Mouse (Mus musculus): Measurements from ENCODE around the gene Ptprm.
"Not testable (repeated sequence)": the region's sequence is repeated elsewhere in the genome, so short reads cannot be mapped to it uniquely, and the experiment has no call there.

Gene Ptprm

DNA sequence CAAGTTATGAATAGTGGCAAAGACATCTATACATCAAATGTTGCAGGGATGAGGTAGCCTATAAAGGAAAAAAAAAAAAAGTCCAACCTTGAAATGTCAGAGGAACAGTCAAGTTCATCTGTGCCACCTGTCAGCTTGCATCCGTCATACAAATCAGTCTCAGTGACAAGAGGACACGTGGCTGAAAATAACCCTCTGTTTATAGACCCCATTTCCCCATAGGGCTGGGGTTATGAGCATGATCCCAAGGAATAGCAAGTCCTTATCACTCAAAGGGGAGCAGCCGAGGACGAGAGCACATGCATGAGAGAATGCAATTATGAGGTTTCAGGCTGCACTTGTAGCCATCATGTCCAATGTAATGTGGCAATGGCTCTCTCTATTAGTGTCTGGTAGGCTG lies 482.9 kb downstream of the Ptprm start:
- no peak for DNase-seq (ENCODE audit: low read depth)

DNA sequence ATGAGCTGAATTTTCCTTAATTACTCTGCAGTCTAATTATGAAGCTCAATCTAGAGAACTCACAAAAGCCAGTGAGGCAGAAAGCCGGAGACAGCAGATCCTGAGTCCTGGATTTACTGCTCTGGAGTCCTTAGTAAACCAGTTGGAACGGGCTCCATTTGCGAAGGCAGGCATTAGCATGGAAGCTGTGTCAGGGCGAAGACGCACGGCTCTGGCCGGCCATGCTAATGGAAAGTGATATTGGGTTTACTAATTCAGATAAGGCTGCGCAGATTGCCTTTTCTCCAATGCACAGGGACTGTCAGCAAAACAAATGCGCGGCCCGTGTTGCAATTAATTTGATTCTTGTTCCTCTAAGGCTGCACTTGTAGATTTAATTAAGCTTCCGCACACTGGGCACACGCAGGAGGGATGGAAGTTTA lies 484.7 kb downstream of the Ptprm start:
- DNase-seq (ENCODE audit: low read depth) = no peak

DNA sequence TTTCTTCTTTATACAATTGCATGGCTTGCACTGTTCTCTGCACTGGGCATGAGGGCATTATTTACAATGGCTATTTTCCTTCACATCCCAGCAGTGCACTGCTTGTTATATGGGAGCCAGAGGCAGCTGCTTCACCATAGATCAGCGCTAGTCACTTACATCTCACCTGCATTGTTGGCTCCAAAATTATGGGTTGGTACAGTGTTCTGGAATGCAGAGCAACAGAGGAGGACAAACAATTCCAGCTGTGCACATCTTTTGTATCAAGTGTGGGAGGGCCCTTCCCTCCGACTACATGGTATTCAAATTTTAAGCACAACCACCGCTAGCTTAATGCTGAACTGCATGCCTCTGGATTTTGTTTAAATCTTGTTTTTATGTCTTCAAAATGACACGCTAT lies 489.8 kb downstream of the Ptprm start:
- no peak for DNase-seq (ENCODE audit: low read depth)

DNA sequence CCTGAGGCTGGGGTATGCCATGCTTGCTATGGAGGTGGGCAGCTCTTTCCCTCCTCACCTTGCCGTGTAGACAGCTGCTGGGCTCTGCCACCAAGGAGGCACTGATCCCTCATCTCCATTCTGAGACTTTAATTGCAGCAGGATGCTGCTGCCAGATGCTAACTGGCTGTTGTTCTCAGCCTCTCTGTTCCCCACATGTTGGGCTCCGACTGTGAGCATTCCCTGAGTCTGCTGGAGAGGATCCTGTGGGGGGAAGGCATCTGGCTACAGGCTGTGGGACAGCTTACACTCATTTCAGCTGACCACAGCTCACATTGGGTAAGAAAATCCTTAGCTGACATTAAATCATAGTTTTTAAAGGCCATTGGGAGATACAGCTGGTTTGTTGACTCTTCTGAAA lies 492.7 kb downstream of the Ptprm start:
- DNase-seq (ENCODE audit: low read depth) = no peak

DNA sequence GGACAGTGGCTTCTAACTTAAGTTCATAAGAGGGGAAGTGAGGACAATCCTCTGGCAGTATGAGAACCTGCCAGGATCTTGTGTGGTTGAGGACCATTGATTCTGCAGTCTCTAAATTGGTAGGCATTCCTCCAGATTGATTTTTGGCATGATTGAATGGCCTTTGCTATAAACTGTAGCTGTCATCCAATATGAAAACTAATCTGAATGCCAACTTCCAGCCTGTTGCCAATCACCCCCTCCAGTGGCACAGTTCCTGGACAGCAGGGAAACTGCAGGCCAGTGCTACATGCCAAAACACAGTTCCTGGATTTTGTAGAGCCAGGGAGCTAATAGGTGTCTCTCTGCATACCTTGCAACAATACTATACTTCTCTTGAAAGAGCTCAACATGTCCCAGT lies 495.5 kb downstream of the Ptprm start:
- no peak for DNase-seq (ENCODE audit: low read depth)

DNA sequence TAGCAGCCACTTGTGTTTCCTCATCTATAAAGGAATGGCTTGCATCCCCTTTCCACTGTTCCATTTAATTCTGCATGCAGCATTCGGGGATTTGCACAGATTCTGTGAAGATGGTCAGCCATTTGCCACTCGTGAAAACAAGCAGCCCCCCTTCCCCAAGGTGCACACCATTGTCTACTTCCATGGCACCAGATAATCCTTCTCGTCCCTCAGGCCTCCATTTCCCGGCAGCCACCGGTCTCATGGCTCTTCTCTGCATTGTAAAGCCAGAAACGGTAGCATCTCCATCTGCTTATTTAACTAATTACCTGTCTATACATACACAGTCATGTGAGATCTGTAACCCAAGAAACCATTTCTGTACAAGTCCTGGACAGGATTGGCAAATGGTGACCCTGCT lies 501.8 kb downstream of the Ptprm start:
- no peak for DNase-seq (ENCODE audit: low read depth)

DNA sequence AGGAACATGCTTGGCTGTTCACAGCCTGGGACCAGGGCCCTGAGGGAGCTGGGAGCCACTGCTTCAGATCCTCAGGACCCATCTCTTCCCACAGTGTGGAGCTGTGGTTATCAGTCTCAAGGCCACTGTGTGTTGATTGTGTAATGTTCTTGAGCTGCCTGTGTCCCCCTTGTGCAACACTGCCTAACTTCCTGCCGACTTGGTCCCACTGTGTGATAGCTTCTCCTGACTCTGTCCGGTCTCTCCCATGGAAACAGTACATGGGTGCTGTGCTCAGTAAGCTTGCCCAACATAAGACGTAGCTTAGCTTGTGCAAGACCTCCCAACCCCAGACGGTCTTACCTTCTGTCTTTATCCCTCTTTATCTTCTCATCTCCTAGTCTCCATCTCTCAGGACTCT lies 507.2 kb downstream of the Ptprm start:
- DNase-seq (ENCODE audit: low read depth) = not testable (repeated sequence)

DNA sequence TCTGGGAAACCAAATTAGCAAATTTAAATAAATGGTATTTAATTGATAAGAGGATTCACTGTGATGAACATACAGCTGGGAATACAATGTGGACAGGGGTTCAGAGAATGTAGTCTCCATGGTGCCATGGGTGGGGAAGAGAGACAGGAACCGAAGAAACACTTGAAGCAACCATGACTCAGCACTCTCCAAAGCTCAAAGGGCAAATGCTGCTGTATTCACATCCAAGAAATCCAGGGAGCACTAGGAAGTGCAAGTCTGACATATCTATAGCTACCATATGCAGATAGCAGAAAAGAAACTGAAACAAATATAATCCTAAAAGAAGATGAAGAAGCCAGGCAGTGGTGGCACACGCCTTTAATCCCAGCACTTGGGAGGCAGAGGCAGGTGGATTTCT lies 531.9 kb downstream of the Ptprm start:
- no peak for DNase-seq (ENCODE audit: low read depth)

DNA sequence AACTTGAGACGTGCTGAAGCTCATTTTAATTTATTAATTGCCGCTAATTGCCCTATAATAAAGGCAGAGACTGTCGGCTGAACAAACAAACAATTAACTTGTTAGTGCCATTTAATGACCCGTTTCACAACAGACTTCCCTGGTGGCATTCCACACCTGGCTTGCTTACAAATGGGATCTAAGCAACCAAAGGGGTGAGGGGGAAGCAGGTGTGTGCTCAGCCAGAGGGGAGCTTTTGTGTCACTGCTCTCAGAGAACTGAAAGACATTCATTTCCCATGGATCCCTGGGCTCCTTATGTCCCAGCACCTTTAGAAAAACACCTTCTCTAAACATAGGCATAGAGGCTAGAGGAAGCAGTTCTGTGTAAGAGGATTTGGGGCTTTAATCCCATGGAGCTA lies 536.9 kb downstream of the Ptprm start:
- no peak for DNase-seq (ENCODE audit: low read depth)

DNA sequence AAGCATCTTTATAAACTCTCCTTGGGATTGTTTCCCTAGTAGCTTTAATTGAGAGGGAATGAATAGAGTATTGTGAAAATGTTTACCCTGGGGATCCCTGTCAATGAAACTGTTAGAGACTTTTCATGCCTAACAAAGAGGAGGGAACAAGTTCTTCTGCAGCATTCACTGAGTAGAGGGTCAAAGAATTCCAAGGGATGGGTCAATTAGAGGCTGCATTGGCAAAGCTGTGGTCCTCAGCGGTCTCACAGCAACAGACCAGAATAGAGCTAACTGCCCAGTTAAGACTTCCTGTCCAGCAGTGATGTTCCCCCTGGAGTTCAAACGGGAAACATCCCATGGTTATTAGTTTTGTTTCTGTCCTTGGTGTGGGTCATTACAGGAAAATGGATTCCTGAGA lies 538.3 kb downstream of the Ptprm start:
- no peak for DNase-seq (ENCODE audit: low read depth)

DNA sequence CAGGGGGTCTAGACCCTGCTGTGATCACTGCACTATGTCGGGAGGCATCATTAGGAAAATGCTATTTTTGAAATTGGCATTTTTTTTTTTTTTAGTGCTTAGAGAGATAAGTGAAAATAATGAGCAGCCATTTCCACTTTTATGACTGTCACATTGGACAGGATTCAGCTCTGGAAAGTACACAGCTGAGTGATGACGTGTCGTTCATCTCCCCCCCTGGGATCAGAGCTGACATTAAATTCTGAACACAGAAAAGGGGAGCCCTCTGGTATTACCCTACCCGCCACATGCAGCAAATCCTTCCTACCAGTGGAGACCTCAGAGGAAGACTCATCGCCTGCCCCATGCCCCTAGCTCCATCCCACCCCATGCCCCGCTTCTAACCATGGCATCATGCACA lies 540.5 kb downstream of the Ptprm start:
- DNase-seq (ENCODE audit: low read depth) = no peak

DNA sequence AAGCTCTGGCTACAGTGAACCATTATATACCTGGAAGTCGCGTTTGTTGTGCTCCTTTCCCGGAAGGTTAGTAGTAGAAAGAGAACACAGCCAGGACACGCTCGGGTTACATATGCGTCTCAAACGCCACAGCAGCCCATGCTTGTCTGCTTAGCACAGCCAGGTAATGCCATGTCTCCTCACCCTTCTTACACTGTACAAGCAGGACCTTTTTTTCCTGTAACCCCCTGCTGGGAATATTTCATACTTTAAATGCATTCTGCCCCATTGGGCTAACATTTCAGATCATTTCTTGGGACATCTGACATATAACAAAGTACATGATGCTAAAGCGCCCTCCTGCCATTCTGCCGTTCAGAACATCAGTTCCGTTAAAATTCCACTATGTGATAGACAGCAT lies 540.9 kb downstream of the Ptprm start:
- DNase-seq (ENCODE audit: low read depth) = no peak

DNA sequence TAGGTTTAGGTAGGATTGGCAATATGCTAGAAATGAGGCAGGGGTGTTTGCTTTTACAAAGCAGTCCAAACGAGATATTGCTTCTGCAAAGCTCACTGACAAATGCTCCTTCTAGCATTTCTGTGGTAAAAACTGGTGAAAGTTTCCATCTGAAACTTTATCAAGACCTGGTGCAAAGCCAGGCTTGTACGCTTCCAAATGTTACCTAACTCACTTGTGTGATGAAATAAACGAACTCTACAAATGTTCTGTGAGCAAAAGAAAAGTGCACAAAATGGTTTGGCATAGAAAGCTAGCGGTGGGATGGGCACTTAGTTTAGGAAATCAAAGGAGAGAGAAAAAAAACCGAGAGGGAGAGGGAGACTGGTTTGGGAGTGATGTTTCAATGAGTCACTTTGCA lies 544.5 kb downstream of the Ptprm start:
- DNase-seq (ENCODE audit: low read depth) = no peak

DNA sequence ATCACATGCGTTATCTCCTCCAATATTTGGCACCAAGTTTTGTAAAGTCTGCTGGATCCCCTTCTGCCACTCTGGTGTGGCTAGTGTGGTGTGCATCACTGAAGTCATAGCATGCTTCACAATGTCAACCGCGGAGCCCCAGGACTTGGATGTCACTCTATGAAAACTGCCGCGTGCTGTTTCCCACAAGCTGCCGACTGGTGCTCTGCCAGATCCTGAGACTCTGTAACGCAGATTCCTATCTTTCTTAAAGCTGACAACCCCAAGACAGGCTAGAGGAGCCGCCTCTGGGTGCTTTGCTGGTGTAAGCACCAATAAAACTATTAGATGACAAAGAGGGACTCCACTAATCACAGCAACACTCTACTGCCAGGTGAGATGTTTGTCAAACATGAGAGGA lies 546.1 kb downstream of the Ptprm start:
- DNase-seq (ENCODE audit: low read depth) = no peak

DNA sequence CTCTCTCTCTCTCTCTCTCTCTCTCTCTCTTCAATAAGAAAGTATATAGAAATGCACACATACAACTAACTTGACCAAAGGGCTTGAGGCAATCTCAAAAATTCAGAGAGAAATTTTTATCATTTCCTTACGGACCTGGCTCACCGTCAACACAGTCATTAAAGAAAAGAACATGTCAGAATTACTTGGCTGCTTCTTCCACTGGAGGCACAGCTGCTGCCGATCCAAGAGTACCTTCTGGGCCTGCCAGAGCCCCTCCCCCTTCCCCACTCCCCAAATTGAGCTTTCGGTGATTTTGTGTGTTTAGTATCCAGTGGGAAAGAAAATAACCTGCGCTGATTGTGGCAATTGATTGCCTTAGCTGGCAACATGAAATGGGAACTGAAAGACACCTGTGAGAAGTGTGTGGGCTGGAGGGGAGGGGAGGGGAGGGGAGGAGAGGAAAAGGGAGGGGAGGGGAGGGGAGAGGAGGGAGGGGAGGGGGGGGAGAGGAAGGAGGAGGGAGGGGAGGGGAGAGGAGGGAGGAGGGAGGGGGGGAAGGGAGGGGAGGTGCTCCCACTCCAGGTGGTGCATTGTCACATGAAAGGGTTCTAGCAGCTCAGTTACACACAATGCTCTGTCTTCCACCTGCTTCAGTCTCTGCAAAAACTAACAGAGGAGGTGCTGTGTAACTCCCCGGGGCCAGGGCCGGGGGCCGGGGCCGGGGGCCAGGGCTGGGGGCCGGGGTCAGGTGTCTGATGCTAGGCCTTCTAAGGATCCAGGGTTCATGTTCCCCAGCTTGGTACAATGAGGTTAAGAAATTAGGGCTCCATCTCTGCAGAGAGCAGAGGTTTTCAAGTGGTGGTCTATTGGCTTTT lies 552.2 kb downstream of the Ptprm start:
- DNase-seq (ENCODE audit: low read depth) = no peak

DNA sequence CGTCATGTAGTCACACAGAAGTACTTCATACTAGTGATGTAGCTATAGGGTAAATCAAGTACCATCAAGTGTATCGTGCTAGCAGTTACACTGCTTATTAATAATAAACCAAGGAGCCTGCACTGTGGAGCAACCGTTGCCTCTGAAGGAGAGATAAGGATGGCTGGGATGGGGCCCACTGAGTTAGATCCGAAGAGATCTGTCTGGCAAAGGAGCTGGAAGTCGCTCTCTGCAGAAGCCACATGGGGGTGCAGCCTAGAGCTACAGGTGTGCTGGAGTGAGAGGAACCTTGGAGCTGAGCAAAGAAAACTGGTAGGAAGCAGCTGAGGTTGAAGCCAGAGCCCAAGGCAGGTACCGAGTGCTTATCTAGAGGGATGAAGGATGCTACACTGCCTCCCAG lies 554.0 kb downstream of the Ptprm start:
- DNase-seq (ENCODE audit: low read depth) = no peak

DNA sequence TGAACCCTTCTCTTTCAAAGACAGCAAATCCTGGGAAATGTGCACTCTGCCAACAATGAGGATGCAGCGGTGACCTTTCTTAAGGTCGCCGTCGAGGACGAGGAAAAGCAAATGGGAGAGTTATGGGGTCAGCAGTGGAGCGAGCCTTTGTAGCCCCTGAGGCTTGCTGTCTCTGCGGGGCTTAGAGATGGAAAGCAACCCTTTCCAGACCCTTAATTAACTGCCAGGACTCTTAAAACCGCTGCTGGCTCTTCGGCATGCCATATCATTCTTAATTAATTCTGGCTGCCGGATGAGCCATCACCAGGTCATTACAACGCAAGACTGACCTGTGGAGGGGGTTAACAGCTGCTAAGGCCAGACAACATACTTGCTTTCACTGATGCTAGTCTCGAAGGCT lies 568.1 kb downstream of the Ptprm start:
- DNase-seq (ENCODE audit: low read depth) = no peak

DNA sequence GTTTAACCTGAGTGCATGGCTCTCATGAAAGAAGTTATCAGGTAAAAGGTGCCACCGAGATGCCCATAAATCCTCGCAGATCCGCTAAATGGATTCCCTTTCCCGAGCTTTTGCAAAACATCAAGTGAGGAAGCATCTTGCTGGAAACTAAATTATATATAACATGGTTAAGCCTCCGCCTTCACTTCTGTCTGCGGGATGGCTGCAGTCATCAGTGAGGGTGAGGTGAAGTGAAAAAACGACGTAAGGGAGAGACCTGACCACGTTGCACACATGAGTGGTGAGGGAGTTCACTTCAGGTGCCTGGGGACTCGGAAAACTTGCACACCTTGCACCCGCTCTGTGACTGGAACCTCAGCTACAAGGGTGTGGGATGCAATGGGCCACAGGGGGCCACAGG lies 568.7 kb downstream of the Ptprm start:
- no peak for DNase-seq (ENCODE audit: low read depth)

DNA sequence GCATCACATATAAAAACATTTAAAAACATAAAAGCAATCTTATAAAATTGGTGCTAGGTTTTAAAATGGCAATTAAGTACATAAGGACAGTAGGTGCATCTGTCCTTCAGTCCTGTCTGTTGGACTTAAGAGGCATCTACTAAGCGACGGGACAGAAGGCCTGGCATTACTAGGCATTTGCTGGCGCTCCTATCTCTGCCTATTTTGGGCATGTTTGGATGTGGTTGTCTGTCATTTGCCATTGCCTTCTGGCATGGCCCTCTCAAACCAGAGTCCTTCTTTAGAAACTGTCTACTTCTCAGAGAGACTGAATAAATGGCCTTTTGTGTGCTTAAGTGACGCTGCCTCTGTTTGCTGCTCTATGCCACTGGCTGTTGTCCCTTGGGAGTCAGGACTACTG lies 570.7 kb downstream of the Ptprm start:
- DNase-seq (ENCODE audit: low read depth) = no peak

DNA sequence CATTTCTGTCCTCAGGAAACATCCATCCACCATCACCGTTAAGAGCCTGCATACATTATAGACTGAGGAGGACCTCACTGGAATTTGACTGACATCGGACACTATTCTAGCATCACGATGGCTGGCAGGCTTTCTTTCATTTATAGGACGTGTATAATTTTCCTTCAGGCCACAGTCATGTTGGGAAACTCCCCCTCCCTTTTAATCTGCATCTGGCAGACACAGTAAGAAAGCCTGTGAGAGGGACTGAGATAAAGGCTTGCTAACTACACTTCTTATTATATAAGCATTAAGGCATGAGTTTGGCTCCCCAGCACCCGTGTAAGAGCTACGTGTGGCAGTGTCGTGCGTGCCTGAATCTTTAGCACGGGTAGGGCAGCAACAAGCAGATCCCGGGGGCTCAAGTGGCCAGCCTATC lies 571.2 kb downstream of the Ptprm start:
- no peak for DNase-seq (ENCODE audit: low read depth)

DNA sequence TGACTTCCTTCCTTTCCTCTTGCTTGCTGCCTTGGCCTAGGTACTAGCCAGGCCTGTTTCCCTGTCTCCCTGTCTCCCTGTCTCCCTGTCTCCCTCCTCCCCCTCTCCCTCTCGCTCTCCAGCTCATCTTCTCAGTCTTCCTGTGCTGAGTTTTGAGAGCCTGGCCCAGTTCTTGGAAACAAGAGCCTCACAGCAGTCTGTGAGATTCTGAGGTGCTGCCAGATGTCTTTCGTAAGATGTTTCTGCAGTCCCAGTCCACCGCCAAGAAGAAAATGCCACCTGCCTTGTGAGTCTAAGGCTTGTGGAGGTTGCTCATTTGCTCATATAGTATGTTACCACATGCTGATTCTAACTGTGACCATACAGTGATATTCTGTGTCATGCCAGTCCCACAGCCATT lies 572.3 kb downstream of the Ptprm start:
- DNase-seq (ENCODE audit: low read depth) = no peak

DNA sequence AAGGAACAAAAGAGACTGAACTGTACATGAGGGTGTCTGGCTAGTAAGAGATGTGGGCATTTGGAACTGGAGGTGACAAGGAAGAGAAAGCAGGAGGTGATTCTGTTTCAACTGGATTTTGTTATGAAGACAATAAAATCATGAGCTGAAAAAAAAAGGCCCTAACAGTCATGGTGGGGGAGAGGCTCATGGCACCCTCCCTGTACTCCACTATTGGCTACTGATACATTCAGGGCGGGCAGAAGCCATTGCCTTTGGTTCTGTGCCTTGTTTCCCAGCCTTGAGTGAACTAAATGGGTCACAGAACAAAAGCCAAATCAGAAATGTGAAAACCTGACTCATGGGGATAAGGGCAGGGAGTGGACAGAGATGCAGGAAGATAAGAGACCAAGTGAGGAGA lies 575.2 kb downstream of the Ptprm start:
- DNase-seq (ENCODE audit: low read depth) = no peak

DNA sequence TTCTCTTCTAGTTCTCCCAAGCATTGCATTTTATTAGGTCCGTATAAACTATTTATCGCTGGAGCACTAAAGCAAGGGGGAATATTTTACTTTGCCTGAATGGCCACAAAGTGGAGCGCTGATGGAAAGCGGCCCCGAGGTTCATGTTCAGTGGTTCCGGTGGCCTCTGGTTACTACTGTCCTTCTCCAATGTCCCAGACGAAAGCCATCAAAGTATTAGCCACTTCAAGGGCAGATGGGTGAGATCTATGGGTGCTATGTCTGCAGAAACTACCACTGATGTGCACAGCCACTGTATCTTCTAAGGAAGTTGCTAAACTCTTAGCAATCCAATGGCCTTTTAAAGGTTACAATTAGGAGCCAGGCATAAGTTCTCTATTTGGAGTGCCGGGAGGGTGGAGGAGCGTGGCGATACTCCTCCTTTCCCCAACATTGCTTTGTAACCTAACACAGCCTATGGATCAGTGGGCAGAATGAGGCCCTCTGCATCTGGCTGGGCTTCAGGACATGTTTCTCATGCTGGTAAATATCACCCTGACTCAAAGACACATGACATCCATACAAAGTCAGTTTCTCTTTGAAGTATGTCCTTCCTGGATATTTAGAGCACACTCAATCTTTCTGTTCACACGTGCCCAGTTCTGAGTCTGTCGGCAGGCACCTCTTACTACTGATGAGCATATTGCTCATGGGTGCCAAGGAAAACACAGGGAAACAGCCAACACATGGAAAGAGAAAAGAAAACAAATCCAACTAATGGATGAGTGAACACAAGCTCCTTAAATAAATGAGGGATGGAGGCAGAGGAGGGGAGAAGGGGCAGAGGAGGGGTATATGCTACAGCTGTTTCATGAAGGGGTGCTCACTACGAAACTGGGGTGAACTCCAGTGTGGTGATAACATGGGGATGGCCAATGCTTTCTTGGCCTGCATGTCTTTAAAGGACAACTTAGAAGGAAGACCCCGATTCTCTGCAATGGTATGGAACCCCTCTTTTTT lies 584.6 kb downstream of the Ptprm start:
- DNase-seq (ENCODE audit: low read depth) = no peak
